Mouse (Mus musculus) lung, embryonic 15.5 days (tissue): ENCODE results near the gene Olfr1195. TPM values are rescaled to one million over a fixed set of nuclear protein-coding genes. Genes with fewer than 3 reads are reported as not detected.
"Not testable (repeated sequence)": the region's sequence is repeated elsewhere in the genome, so short reads cannot be mapped to it uniquely, and the experiment has no call there.

Experiments
- ATAC-seq: fragments of 200-750 bp; cut with Nextera tagmentation; 2 replicates; pipeline ENCODE4 v1.8.0; 2017; ENCODE audit warnings: moderate number of reproducible peaks, borderline replicate concordance; ENCODE audit not compliant: low FRiP score, low TSS enrichment; ENCODE audit errors: extremely low read depth
- H3K27ac ChIP-seq: fragments of 300-500 bp; sonication (generic); 2 replicates; pipeline ENCODE4 v1.5.1; 2015; ENCODE audit warnings: moderate library complexity, mild to moderate bottlenecking, inconsistent platforms
- H3K27me3 ChIP-seq: fragments of 300-500 bp; sonication (generic); 2 replicates; pipeline ENCODE4 v1.6.1; 2015; ENCODE audit warnings: inconsistent platforms
- H3K36me3 ChIP-seq: fragments of 300-500 bp; sonication (generic); 2 replicates; pipeline ENCODE4 v1.6.1; 2015; ENCODE audit warnings: inconsistent platforms
- H3K4me1 ChIP-seq: fragments of 300-500 bp; sonication (generic); 2 replicates; pipeline ENCODE4 v1.6.1; 2015; ENCODE audit warnings: inconsistent platforms
- H3K4me2 ChIP-seq: fragments of 300-500 bp; sonication (generic); 2 replicates; pipeline ENCODE4 v1.6.1; 2015; ENCODE audit warnings: inconsistent platforms, mild to moderate bottlenecking, moderate library complexity
- H3K4me3 ChIP-seq: fragments of 300-500 bp; sonication (generic); 2 replicates; pipeline ENCODE4 v1.5.1; 2015; ENCODE audit warnings: mild to moderate bottlenecking, inconsistent platforms
- H3K9ac ChIP-seq: fragments of 300-500 bp; sonication (generic); 2 replicates; pipeline ENCODE4 v1.6.1; 2015; ENCODE audit warnings: inconsistent platforms
- H3K9me3 ChIP-seq: fragments of 300-500 bp; sonication (generic); 2 replicates; pipeline ENCODE4 v1.6.1; 2016; ENCODE audit warnings: inconsistent platforms
- WGBS: fragments of 180-500 bp; shearing (Covaris S2); methylation state at CpG from one replicate; pipeline ENCODE4 v1.1.7; 2015; 5-methylcytosine and 5-hydroxymethylcytosine counted together
- polyA plus RNA-seq: library from polyadenylated mRNA; unstranded; fragments of >200 nt; fragmentation: Nextera tagmentation; extraction: Ambion mirVana; gene quantifications from 2 replicates; pipeline ENCODE4 v1.2.1, GENCODE M21; 2015

Gene Olfr1195
- not detected in 2 replicates for polyA plus RNA-seq

DNA sequence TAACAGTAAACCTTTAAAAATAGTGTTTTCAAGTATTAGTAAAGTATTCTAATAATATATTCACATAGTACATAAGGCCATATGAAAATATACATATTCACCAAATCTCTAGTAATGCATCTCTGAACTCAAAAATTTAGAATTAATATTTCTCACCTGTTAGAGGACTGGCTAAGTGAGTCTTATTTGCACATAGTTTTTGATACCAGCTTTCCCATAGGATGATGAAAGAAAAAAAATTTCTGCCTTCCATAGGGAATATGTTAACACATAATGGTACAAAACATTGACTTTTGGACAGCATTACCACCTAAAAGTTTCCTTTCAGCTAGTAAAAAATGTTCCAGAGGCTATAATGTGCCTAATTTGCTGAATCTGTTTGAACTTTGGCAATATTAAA is at the start of gene Olfr1195:
Olfr1195 (minus strand) TSS at position 101 of the 400 bp plus-strand sequence.
- Histone ChIP-seq H3K4me2 (no peak within 1 kb of the TSS), H3K9ac (no peak within 1 kb of the TSS), H3K27ac (no peak within 1 kb of the TSS), H3K36me3 (no peaks in the 10 kb centered on the region), H3K27me3 (no peaks in the 10 kb centered on the region), H3K9me3 (no peaks in the 10 kb centered on the region), H3K4me3 (no peak within 1 kb of the TSS), H3K4me1 (no peaks in the 10 kb centered on the region)
- ATAC-seq, result no peak

DNA sequence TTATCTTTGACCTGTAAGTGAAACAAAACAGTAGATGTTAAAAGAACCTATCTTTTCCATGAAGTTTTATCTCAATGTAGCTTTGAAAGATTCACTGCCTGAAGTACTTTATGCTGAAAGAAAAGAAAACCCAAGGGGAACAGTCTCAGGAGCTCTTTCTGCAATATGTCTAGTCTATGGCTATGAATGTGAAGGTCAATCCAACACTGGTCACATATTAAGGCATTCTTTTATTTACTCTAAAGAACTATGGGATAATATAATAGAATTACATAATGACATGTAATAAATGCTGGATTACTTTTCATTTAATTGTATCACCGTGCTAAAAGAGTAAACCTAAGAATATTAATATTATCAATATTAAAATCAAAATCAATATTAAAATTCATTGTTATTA is 43.3 kb upstream of the Olfr1195 start, which contains the start of gene Olfr1197:
Olfr1197 (minus strand) TSS at position 101 of the 400 bp plus-strand sequence.
- WGBS, result 78% methylated on average over 1 of the region's 1 CpGs
- ATAC-seq, result no peak
- Histone ChIP-seq H3K4me3 (no peak within 1 kb of the TSS), H3K9ac (no peak within 1 kb of the TSS), H3K4me1 (no peaks in the 10 kb centered on the region), H3K27me3 (no peaks in the 10 kb centered on the region), H3K36me3 (no peaks in the 10 kb centered on the region), H3K27ac (no peak within 1 kb of the TSS), H3K9me3 (no peaks in the 10 kb centered on the region), H3K4me2 (no peak within 1 kb of the TSS)

DNA sequence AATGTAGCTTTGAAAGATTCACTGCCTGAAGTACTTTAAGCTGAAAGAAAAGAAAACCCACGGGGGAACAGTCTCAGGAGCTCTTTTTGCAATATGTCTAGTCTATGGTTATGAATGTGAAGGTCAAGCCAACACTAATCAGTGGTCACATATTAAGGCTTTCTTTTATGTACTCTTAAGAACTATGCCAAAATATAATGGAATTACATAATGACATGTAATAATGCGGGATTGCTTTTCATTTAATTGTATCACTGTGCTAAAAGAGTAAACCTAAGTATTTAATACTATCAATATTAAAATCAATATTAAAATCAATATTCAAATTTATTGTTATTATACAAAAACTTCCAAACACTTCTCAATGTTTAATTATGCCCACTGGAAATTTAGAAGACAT is 15.5 kb upstream of the Olfr1195 start, which contains the start of gene Olfr1196:
Olfr1196 (minus strand) TSS at position 101 of the 400 bp plus-strand sequence.
- no peaks in the 10 kb centered on the region for H3K27me3 ChIP-seq
- ATAC-seq, result no peak
- H3K36me3 ChIP-seq, result no peaks in the 10 kb centered on the region
- no peaks in the 10 kb centered on the region for H3K9me3 ChIP-seq
- H3K9ac ChIP-seq, result no peak within 1 kb of the TSS
- H3K4me2 ChIP-seq, result no peak within 1 kb of the TSS
- H3K4me1 ChIP-seq, result no peaks in the 10 kb centered on the region
- no peak within 1 kb of the TSS for H3K4me3 ChIP-seq
- WGBS, result 84% methylated on average over 2 of the region's 2 CpGs
- H3K27ac ChIP-seq, result no peak within 1 kb of the TSS

DNA sequence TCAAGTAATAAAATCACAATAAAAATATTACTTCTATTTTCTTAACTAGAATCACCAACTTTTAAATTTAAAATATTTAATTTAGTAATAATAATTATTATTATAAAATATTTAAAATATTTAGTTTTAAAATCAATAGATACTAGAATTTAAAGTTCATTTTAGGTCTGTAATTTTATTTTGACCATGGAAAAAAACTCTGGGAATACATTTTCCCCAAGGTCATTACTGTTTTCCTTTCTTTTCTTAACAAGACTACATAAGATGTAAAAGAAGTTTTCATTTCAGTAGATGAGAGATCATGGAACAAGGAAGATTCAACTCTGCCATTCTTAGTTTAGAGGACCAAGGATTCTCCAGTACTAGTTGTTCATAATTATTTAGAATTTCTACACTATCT is 13.7 kb downstream of the Olfr1195 start, which contains the start of gene Olfr1193:
Olfr1193 (plus strand) TSS at position 301 of the 400 bp plus-strand sequence.
- not testable (repeated sequence) for H3K4me1 ChIP-seq, H3K36me3 ChIP-seq, H3K4me3 ChIP-seq, H3K27ac ChIP-seq, ATAC-seq, H3K9ac ChIP-seq, H3K27me3 ChIP-seq, H3K9me3 ChIP-seq, H3K4me2 ChIP-seq

- Histone ChIP-seq H3K27ac (no peak within 1 kb of the TSS), H3K9me3 (no peaks in the 10 kb centered on the region), H3K27me3 (no peaks in the 10 kb centered on the region), H3K4me3 (no peak within 1 kb of the TSS), H3K36me3 (no peaks in the 10 kb centered on the region), H3K4me1 (no peaks in the 10 kb centered on the region), H3K9ac (no peak within 1 kb of the TSS), H3K4me2 (no peak within 1 kb of the TSS)
- no peak for ATAC-seq
- WGBS, result 32% methylated on average over 1 of the region's 1 CpGs
These were observed 40.8 kb downstream of the Olfr1195 start, which contains the start of gene Olfr1192-ps1 for GRCm38 (mm10) chr2:88648209-88648608. Olfr1192-ps1 (plus strand) TSS chr2:88648509.

DNA sequence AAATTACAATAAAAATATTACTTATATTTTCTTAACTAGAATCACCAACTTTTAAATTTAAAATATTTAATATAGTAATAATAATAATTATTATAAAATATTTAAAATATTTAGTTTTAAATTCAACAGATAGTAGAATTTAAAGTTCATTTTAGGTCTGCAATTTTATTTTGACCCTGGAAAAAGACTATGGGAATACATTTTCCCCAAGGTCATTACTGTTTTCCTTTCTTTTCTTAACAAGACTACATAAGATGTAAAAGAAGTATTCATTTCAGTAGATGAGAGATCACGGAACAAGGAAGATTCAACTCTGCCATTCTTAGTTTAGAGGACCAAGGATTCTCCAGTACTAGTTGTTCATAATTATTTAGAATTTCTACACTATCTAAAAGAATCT is 48.7 kb downstream of the Olfr1195 start, which contains the start of gene Olfr1191-ps1:
Olfr1191-ps1 (plus strand) TSS at position 301 of the 400 bp plus-strand sequence.
- H3K9me3 ChIP-seq, H3K27ac ChIP-seq, H3K4me2 ChIP-seq, ATAC-seq, H3K36me3 ChIP-seq, H3K4me1 ChIP-seq, H3K27me3 ChIP-seq, H3K4me3 ChIP-seq, H3K9ac ChIP-seq: not testable (repeated sequence)
- WGBS, result 85% methylated on average over 1 of the region's 1 CpGs

Other genes starting within 250 kb of the Olfr1195 start
- gene Gm13757, start 240.1 kb downstream of the Olfr1195 start, polyA plus RNA-seq, result not detected in 2 replicates
- gene Olfr1183, start 234.3 kb downstream of the Olfr1195 start, polyA plus RNA-seq, result not detected in 2 replicates
- not detected in 2 replicates for gene Olfr1184, start 205.6 kb downstream of the Olfr1195 start, polyA plus RNA-seq
- gene Olfr1185-ps1, start 195.9 kb downstream of the Olfr1195 start, polyA plus RNA-seq, result not detected in 2 replicates
- not detected in 2 replicates for gene Olfr1186, start 170.6 kb downstream of the Olfr1195 start, polyA plus RNA-seq
- not detected in 2 replicates for gene Olfr1188, start 132.3 kb downstream of the Olfr1195 start, polyA plus RNA-seq
- not detected in 2 replicates for gene Olfr1189, start 102.7 kb downstream of the Olfr1195 start, polyA plus RNA-seq
- gene Olfr1191-ps1, start 48.6 kb downstream of the Olfr1195 start, polyA plus RNA-seq, result not detected in 2 replicates
- gene Olfr1192-ps1, start 40.7 kb downstream of the Olfr1195 start, polyA plus RNA-seq, result not detected in 2 replicates
- not detected in 2 replicates for gene Olfr1193, start 13.6 kb downstream of the Olfr1195 start, polyA plus RNA-seq
- gene Olfr1196, start 15.4 kb upstream of the Olfr1195 start, polyA plus RNA-seq, result not detected in 2 replicates
- gene Olfr1197, start 43.2 kb upstream of the Olfr1195 start, polyA plus RNA-seq, result not detected in 2 replicates
- gene Olfr1198, start 62.2 kb upstream of the Olfr1195 start, polyA plus RNA-seq, result not detected in 2 replicates
- not detected in 2 replicates for gene Olfr1199, start 71.3 kb upstream of the Olfr1195 start, polyA plus RNA-seq
- not detected in 2 replicates for gene Olfr1200, start 81.3 kb upstream of the Olfr1195 start, polyA plus RNA-seq
- not detected in 2 replicates for gene Olfr1201, start 103.8 kb upstream of the Olfr1195 start, polyA plus RNA-seq
- not detected in 2 replicates for gene Olfr1202, start 125.3 kb upstream of the Olfr1195 start, polyA plus RNA-seq
- not detected in 2 replicates for gene Olfr1205, start 140.6 kb upstream of the Olfr1195 start, polyA plus RNA-seq
- not detected in 2 replicates for gene Olfr1204, start 160.1 kb upstream of the Olfr1195 start, polyA plus RNA-seq
- not detected in 2 replicates for gene Olfr1206, start 174.0 kb upstream of the Olfr1195 start, polyA plus RNA-seq
- gene Olfr1208, start 213.1 kb upstream of the Olfr1195 start, polyA plus RNA-seq, result not detected in 2 replicates
- gene Olfr1209, start 226.0 kb upstream of the Olfr1195 start, polyA plus RNA-seq, result not detected in 2 replicates
- not detected in 2 replicates for gene Olfr1211, start 248.9 kb upstream of the Olfr1195 start, polyA plus RNA-seq